Mouse (Mus musculus) mouse embryonic stem cell (cell line): Measurements from ENCODE around the gene M6pr.
"Not testable (repeated sequence)": the region's sequence is repeated elsewhere in the genome, so short reads cannot be mapped to it uniquely, and the experiment has no call there.

Source experiments
- in situ Hi-C, 2 experiments: fragments of 300-500 bp; cut with MboI; formaldehyde crosslinking; loops; 1 replicate in 1 of 2; 3 replicates in 1 of 2; pipeline ENCODE4 v1.14.3; 2019 to 2020; ENCODE audit warnings: low sequenced_read_pairs in 2 of 2, low pct_unique_long_range_greater_than_20kb in 1 of 2, mixed read lengths in 1 of 2; ENCODE audit not compliant: unreplicated experiment in 1 of 2

M6pr gene

DNA sequence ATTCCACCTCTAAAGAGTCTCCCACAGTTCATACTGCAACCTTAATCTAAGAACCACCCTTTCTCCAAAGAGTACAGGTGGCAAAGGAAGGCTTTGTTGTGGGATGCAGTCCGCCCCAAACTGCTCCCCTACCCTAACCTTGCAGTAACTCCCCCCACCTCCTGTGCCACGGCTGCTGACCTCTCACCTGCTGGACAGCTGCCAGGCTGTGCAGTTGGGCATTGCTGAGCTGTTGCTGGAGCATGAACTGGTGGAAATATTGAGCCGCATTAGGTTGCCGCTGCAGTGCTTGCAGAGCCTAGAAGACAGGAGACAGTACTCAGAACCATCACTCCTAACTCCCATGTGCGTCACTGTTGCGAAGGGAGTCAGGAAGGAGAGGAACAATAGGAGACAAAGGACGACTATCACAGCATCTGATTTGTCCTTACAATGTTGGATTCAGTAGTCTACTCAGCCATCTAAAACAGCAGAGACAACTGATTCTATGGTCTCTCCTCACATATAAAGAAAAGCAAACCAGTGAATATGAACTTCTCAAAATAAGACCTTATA lies 26.3 kb downstream of the M6pr start:
- in situ Hi-C loops: no loop called here

DNA sequence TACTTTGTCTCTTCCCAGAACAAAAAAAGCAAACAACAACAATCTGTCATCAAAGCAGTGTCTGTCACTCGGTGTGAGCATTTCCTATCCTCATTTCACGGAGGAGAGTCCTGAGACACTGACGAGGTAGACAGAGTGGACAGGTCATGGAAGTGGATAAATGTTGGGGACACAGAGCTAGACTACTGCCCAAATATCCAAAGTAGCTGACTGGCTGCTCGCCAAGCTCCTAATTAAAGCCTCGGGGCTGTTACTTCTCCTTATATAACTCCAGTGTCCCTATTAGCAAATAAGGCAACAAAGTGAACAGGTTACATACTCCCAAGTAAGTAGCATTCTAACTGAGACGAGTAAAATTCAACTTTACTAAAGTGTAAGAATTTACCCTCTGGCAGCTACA lies 29.0 kb downstream of the M6pr start:
- in situ Hi-C loops: no loop called here

DNA sequence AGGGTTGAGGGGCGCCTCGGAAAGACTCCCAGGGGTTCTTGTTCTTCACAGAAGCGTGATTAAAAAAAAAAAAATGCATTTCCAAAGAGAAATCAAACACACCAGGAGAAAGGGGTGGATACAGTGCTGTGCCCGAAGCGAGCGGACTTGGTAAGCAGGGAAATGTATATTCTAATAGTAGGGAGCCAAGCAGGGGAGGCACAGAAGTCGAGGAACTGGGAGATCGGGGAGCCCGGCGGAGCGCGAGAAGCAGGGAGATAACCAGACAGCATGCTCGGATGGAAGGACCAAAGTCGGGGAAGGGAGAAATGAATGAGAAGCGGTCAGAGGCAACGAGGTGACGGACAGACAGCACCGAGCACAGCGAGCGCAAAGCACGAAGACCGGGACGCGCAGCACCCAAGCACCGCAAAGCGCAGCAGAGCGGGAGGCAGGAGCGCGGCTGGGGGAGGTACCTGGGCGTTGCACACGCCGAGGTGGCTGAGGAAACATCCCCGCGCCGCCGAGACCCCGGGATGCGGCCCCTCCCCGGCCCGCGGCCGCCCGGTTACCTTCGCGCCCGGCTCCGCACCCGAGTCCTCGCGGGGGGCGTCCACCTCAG lies 30.6 kb downstream of the M6pr start:
- in situ Hi-C loops: no loop called here

DNA sequence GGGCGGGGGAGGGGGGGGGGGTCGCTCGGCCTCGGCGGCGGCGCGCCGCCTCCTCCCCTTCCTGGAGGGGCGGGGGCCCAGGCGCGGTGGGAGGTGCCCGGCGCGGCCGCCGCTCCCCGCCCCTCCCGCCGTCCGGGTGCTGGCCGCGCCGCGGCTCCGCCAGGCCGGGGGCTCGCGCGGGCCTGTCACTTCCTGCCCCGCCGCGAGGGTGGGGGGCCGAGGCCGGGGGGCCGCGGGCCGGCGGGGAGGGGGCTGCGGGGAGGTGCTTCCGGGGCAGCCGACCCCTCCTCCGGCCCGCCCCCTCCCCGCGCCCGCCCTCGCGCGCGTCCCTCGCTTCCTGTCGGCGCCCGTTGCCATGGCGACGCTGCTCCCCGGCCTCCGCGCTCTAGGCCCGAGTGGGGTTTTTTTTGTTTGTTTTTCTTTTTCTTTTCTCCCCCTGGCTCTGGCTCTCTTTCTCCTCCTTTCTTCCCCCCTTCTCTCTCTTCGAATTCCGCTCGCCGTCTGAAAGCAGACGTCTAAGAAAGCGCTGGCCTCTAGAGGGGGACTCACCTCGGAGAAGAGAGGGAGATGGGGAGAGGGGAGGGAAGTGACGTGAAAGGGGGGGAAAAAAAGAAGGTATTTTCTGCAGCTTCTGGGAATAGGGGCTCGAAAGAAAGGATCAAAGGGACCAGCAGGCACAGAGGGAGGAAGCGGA lies 31.3 kb downstream of the M6pr start:
- in situ Hi-C loops: no loop called here

DNA sequence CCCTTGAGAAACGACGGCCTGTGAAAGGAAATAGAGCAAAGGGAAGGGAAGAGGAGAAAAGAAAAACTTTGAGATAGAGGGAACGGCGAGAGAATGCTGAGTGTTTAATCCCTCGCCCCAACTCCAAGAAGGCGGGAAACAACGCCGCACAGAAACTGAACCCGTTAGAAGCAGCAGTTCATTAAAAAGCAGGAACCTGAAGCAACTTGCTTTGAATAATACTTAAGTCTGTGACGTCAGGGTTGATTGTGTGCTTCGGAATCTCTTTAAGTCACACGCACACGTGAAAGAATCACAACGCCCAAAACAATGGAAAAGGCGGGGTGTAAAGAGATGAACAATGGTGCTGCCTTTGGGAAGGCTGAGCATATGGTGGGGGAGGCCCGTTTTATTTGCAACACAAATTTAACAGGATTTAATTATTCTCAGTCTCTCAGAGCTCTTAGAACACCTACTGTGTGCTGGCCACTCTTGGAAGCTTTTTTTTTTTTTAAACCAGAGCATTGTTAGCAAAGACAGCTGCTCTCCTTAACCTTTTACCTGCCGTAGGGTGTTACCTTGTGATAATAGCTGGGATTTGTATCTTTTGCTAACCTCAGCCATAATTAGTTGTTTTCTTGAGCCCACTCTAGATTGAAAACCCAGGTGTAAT lies 32.0 kb downstream of the M6pr start, which contains the start of gene Phc1:
Phc1 (minus strand) TSS at position 213 of the 652 bp plus-strand sequence.
- in situ Hi-C loops: no loop called here

DNA sequence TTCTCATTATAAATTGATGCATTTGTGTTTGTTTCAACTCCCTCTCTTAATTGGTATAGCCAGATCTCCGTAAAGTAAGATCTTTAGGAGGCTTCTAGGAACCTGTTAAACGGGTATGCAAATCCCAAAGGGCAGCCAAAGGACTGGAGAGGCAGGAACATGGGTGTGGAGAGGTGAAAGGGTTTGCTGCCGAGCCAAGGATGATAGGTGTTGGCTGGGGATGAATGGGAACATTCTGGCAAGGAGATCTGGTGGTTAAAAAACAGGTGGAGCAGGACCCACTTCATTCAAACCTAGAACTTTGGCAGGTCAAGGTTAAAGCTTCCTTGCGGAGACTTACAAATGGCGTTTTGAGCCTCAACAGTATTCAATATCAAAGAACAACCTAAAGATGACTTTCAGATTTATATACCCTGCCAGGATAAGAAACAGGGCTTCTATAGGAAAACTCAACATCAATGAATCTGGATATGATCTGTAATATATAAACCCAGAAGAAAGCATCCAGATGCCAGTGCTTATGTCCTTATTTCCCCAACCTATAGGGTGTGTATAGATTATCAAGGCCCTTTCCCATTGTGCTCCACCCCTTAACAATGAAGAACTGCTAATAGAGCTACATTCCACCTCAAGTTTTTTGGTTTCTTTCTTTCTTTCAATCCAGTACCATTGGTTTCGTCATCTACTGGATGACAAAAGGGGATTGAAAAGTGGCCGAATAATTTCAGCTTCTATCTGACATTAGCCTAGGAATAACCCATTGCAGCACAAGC lies 32.7 kb downstream of the M6pr start:
- in situ Hi-C loops: no loop called here

DNA sequence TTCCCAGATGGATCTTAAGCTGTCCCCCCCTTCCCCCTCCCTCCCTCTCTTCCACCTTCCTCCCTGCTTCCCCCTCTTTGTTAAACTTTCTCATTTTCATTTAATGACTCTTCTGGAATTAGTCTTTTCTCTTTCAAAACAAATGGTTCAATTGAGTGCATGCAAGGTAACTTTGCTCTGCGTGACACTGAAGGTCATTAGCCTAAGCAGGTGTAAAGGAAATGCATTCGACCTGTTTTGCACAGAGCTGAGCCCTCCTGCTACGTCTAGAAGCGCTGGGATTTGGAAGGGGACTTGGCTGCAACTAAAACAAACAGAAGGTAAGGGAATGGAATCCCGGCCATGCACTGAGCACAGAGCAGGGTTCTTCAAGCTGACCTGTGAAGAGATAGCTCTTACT lies 33.6 kb downstream of the M6pr start:
- in situ Hi-C loops: no loop called here

DNA sequence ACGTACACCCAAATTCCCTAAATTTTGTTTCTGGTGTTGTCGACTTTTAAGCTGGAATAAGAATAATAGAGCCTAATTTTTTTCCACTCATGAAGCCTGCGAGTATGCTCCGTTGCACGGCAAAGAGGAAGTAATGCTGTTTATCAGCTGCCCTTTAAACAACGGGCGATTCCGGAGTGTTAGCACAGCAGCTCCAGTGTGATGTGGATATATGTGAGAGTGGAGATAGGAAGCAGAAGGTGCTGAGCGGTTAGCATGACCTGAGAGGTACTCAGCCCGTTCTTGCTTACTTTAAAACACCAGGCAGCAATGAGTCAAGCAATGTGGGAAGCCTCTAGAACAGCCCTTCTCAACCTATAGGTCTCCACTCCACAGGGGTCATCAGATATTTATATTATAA lies 35.2 kb downstream of the M6pr start:
- in situ Hi-C loops: no loop called here

DNA sequence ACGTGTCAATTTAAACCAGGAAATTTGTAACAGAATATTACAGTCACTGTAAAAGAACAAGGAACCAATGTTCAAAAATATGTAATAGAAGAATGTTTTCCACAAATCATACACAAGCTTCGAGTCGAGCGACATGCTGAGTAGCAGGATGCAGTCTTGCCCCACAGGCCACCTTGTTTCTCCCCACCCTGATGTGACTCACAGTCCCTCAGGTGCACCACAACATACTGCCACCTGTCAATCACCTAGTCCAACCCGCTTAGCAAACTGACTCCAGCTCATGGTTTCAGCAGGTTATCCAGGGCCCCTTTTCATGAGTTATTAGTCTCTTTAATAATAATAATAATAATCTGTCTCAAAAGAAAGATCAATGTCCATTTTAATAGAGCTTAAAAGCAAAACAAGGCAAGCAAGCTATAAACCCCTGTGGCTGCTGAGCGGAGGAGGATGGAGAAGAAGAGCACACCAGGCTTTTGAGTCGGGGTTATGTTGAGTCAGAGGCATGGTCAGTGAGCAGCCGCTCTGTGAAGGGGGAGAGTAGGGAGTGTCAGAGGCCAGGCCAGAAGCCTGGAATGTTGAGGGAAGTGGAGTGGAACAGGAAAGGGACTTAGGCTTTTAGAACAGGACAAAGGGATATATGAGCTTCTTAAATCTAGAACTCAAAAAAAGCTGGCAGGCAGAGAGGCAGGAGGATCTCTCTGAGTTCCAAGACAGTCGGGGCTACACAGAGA lies 36.0 kb downstream of the M6pr start:
- in situ Hi-C loops: no loop called here

DNA sequence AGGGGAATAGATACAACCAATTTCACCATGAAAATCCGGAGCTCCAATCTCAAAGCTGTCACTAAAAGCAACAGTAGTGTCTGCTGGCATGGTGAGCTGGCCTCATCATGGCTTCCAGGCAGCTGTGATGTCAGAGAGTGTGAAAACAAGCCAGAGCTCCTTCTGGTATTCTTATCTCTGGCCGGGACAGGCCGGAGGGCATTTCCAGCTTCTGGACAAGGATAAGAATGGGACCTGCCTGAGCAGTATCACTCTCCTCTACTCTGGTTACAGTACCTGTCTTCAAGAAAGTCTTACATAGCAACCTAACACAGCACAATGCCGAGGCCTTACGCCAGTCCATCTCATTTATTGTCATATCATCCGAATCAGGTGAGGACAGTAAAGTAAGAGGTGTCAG lies 37.2 kb downstream of the M6pr start:
- in situ Hi-C loops: no loop called here

DNA sequence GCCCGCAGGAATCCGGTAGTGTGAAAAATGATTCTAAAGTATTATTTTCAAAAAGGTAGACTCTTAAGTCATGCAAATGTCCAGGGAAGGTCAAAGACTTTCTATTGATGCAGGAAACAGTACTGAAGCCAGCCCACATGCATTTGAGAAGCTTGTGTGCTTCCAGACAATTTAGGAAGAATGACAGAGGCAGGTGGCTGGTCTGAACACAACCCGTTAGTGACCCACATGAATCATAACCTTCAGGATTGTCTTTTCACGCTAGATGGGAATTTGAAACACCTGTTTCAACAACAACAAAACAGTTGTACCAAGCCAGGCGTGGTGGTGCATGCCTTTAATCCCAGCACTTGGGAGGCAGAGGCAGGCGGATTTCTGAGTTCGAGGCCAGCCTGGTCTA lies 37.9 kb downstream of the M6pr start:
- in situ Hi-C loops: no loop called here

DNA sequence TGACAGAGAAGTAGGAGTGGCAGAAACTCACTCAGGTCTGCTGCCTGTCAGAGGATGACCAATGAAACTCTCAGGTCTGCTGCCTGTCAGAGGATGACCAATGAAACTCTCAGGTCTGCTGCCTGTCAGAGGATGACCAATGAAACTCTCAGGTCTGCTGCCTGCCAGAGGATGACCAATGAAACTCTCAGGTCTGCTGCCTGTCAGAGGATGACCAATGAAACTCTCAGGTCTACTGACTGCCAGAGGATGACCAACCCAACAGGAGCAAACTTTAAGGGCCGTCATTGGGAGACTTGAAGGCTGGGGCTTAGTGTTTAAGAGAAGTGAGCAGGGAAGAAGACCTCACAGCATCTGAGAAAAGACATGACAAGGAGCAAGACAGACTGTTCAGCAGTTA lies 38.8 kb downstream of the M6pr start:
- in situ Hi-C loops: not testable (repeated sequence)

DNA sequence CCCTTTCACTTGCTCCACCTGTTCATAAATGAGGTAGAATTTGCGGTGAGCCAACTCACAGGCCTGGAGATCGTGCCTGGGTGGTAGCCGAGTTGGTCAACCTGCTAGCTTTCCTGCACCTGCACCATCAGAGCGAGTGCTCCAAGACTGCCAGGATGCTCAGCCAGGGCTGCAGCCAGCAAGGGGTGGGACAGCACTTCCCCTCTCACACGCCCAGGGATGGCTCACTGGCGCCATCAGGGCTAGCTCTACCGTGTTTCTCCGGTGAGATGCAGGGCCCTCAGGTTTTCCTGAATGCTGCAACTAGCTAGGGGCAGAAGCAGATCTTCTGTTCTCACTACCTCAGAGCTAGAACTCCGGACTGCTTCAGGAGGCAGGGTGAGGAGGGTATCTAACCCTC lies 47.4 kb downstream of the M6pr start:
- in situ Hi-C loops: no loop called here

DNA sequence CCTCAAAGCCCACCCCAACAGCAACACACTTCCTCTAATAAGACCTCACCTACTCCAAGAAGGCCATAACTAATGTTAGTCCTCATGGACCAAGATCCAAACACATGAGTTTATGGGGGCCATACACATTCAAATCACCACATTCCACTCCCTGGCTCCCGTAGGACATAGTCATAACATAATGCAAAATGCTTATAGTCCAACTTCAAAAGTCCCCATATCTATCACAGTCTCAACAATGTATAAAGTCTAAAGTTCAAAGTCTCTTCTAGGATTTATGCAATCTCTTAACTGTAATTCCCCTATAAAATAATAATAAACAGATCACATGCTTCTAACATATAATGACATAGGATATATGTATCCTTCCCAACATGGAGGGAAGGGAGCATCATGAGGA lies 48.6 kb downstream of the M6pr start:
- in situ Hi-C loops: no loop called here

DNA sequence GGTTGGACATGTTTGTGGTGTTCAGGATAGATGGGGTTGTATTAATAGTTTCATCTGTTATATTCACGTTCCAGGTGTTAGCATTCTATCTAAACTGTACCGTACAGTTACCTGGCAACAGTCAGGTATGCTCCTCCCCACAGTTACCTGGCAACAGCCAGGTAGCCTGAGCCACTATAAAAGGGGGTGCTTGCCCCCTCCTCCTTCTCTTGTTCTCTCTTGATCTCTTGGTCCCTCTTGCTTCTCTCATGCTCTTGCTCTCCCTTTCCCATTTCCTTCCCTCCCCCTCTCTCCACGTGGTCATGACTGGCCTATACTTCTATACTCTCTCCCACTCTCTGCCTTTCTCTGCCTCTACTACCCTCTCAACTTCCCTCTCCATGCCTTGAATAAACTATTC lies 57.2 kb downstream of the M6pr start:
- in situ Hi-C loops: no loop called here

DNA sequence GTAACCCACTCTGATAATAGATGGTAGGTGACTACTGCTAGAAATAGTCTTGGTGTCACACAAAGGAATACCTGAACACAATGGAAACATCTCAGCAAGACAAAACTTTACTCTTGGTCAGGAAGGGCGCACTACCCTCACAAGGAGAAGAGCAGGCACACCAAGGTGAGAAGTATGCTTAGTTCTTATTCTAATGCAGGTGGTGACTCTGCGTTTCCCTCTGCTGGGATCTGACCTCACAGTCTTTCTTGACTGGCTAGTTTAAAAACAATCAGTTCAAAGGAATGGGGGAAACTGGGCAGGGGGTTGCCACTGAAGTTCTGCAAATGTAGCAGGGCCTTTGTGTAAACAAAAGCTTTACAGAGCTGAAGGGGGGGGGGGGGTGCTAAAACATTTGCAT lies 57.8 kb downstream of the M6pr start:
- in situ Hi-C loops: no loop called here

DNA sequence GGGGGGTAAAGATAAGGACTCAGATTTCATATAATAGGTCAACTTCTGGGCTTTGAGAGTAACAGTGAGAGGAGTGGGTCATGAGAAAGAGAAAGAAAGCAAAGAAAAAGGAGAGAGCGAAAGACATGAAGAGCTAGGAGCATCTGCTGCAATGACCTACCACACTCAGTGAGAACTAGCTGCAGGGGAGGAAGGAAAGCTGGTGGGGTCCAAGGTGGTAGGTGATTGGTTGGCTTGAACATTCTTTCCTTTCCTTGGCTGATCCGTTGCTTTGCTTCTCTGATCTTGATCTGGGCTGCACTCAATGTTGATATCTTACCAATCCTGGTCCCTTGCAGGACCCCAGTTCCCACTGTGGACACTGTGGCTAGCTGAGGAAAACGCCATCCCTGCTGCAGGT lies 58.5 kb downstream of the M6pr start:
- in situ Hi-C loops: no loop called here
